Mouse (Mus musculus) ES-CJ7 (cell line): ENCODE results near the gene Cap1.

ENCODE experiments used
- DNase-seq: peaks from one replicate; pipeline ENCODE4 v3.0.0; 2011; ENCODE audit warnings: low read depth, low spot score

Gene Cap1

GRCm38 (mm10) chr4:122885768-122886578 lies at the start of gene Cap1:
Cap1 (minus strand) TSS chr4:122886056.
- peak; percentile 98 for DNase-seq

GRCm38 (mm10) chr4:122933857-122934256 lies 48.0 kb upstream of the Cap1 start:
- no peak for DNase-seq

- no peak for DNase-seq
Observed at GRCm38 (mm10) chr4:122933051-122933591, 47.3 kb upstream of the Cap1 start.

GRCm38 (mm10) chr4:122932239-122932978 lies 46.6 kb upstream of the Cap1 start:
- no peak for DNase-seq

GRCm38 (mm10) chr4:122930939-122931590 lies 45.2 kb upstream of the Cap1 start:
- no peak for DNase-seq

- no peak for DNase-seq
Observed at GRCm38 (mm10) chr4:122923392-122924344, 37.8 kb upstream of the Cap1 start.

GRCm38 (mm10) chr4:122922841-122923240 lies 37.0 kb upstream of the Cap1 start:
- DNase-seq: no peak

- DNase-seq: no peak
Observed at GRCm38 (mm10) chr4:122915985-122916384, 30.1 kb upstream of the Cap1 start.

- no peak for DNase-seq
Observed at GRCm38 (mm10) chr4:122914186-122914585, 28.3 kb upstream of the Cap1 start.

GRCm38 (mm10) chr4:122912613-122913012 lies 26.8 kb upstream of the Cap1 start:
- DNase-seq: peak; percentile 50

- DNase-seq: peak; percentile 88
Observed at GRCm38 (mm10) chr4:122910577-122910976, 24.7 kb upstream of the Cap1 start.

- DNase-seq: no peak
Observed at GRCm38 (mm10) chr4:122909572-122910189, 23.8 kb upstream of the Cap1 start.

- DNase-seq: no peak
Observed at GRCm38 (mm10) chr4:122905359-122905758, 19.5 kb upstream of the Cap1 start.

GRCm38 (mm10) chr4:122903709-122904108 lies 17.9 kb upstream of the Cap1 start:
- DNase-seq: no peak

GRCm38 (mm10) chr4:122902156-122902555 lies 16.3 kb upstream of the Cap1 start:
- DNase-seq: peak; percentile 40

- peak; percentile 85 for DNase-seq
Observed at GRCm38 (mm10) chr4:122898313-122898712, 12.5 kb upstream of the Cap1 start.

GRCm38 (mm10) chr4:122897750-122898149 lies 11.9 kb upstream of the Cap1 start:
- DNase-seq: no peak

- DNase-seq: no peak
Observed at GRCm38 (mm10) chr4:122892157-122892556, 6.3 kb upstream of the Cap1 start.

- no peak for DNase-seq
Observed at GRCm38 (mm10) chr4:122891597-122891996, 5.7 kb upstream of the Cap1 start.

GRCm38 (mm10) chr4:122890881-122891481 lies 5.1 kb upstream of the Cap1 start:
- DNase-seq: no peak
